Comparison of ENCODE assay signal across 21 mouse cellular contexts in the genomic region with DNA sequence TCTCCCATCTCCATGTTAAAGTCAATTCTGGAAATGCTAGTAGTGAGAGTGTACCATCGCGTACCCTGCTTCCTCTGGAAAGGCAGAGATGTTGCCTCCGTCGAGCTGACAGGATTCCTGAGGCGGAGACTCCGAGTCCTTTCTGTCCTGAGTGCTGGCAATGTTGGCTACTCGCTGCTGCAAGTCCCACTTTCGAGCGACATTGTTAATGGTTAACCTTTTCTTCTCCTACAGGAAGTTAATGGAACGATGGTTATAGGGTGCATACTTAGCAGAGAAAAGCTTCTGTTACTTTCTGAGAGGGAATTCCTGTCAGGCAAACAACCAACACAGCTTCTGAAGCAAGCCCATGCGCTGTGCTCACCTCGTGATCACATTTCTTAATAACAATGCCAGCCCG.
DNase-seq lines count a peak whose midpoint lies in the region; ATAC-seq lines count a peak whose summit lies in the region.
"Had no signal": no experiment of that assay in that cellular context is flagged by ENCODE, and none has a peak within 500 bp of the region (broad histone marks: within the 10 kb centered on the region; RNA-seq: fewer than 3 reads in every experiment).

No protein-coding gene starts in this region.

- H3K27ac ChIP-seq in kidney, embryonic 14.5 days (ENCODE audit: low read depth, low read length): no peak overlapping the region
- H3K27ac ChIP-seq in kidney, embryonic 16.5 days (ENCODE audit: low read length): no peak overlapping the region
- H3K27ac ChIP-seq: gastrocnemius, adult 2 months; hindbrain, embryonic 12.5 days; limb, embryonic 12.5 days; midbrain, embryonic 15.5 days; neural tube, embryonic 13.5 days had no signal

- intact Hi-C loops in left cerebral cortex, postnatal 25 days (cut with DNase I): loop anchor here (5.0 kb wide), 1 partner anchor 67 kb away; no protein-coding TSS in a partner anchor

- H3K27me3 ChIP-seq in kidney, embryonic 14.5 days (ENCODE audit: control insufficient read depth, insufficient read depth, low read length): no peaks in the 10 kb centered on the region
- H3K27me3 ChIP-seq in kidney, embryonic 16.5 days (ENCODE audit: insufficient read depth, low read length): no peaks in the 10 kb centered on the region
- H3K27me3 ChIP-seq: heart, embryonic 12.5 days; hindbrain, embryonic 12.5 days; limb, embryonic 12.5 days; midbrain, embryonic 15.5 days; neural tube, embryonic 13.5 days had no signal

- no peak overlapping the region for H3K4me3 ChIP-seq in kidney, embryonic 14.5 days (ENCODE audit: low read length)
- H3K4me3 ChIP-seq in kidney, embryonic 16.5 days (ENCODE audit: low read length): no peak overlapping the region
- H3K4me3 ChIP-seq: gastrocnemius, adult 2 months; heart, embryonic 12.5 days; hindbrain, embryonic 12.5 days; limb, embryonic 12.5 days; midbrain, embryonic 15.5 days; neural tube, embryonic 13.5 days had no signal

- H3K9ac ChIP-seq in kidney, embryonic 14.5 days (ENCODE audit: low read depth, low read length): no peak overlapping the region
- H3K9ac ChIP-seq in kidney, embryonic 16.5 days (replicated peaks; ENCODE audit: low read length): no peak overlapping the region
- H3K9ac ChIP-seq: heart, embryonic 12.5 days; hindbrain, embryonic 12.5 days; limb, embryonic 12.5 days; midbrain, embryonic 15.5 days; neural tube, embryonic 13.5 days had no signal

- ATAC-seq in kidney, embryonic 14.5 days (ENCODE audit: low FRiP score, low TSS enrichment): no peak
- peak; percentile 19; the same call in 1 of the 2 replicates for ATAC-seq in kidney, embryonic 16.5 days (ENCODE audit: low FRiP score, low TSS enrichment)
- ATAC-seq: forebrain, embryonic 14.5 days; midbrain, embryonic 15.5 days had no signal

- H3K4me1 ChIP-seq in kidney, embryonic 14.5 days (ENCODE audit: control insufficient read depth, insufficient read depth, low read length): no peaks in the 10 kb centered on the region
- H3K4me1 ChIP-seq in kidney, embryonic 16.5 days (ENCODE audit: insufficient read depth, low read length): no peaks in the 10 kb centered on the region
- H3K4me1 ChIP-seq: heart, embryonic 12.5 days; hindbrain, embryonic 12.5 days; midbrain, embryonic 15.5 days; neural tube, embryonic 13.5 days had no signal

- peak; percentile 12 for DNase-seq in kidney, adult 11 months
- DNase-seq in lung, postnatal 25 days (ENCODE audit: low spot score): peak; percentile 11
- DNase-seq in lung, postnatal 10 days: no peak
- DNase-seq in kidney, postnatal 4 days: peak; percentile 20 to 34
- DNase-seq in left cerebral cortex, postnatal 25 days (ENCODE audit: low spot score in 2 of 2): no peak
- DNase-seq in urinary bladder, postnatal 10 days (ENCODE audit: low spot score): no peak
- DNase-seq: adrenal gland, postnatal 25 days; cerebellum, adult 9-10 months; gastrocnemius, adult 2 months; retina, postnatal 1 day; thymus, adult 18-20 months; thymus, postnatal 36 days had no signal

- H3K9me3 ChIP-seq in kidney, embryonic 14.5 days (ENCODE audit: control insufficient read depth, low read length): no peaks in the 10 kb centered on the region
- H3K9me3 ChIP-seq in kidney, embryonic 16.5 days (ENCODE audit: low read length): no peaks in the 10 kb centered on the region
- H3K9me3 ChIP-seq: heart, embryonic 12.5 days; hindbrain, embryonic 12.5 days; limb, embryonic 12.5 days; midbrain, embryonic 15.5 days; neural tube, embryonic 13.5 days had no signal

- no peaks in the 10 kb centered on the region; the same call in 1 of the 2 replicates for H3K36me3 ChIP-seq in kidney, embryonic 14.5 days (ENCODE audit: control insufficient read depth, insufficient read depth, low read length)
- H3K36me3 ChIP-seq in kidney, embryonic 16.5 days (ENCODE audit: insufficient read depth, low read length): peaks cover 2% of the 10 kb centered on the region; the same call in 1 of the 2 replicates
- H3K36me3 ChIP-seq: heart, embryonic 12.5 days had no signal

- H3K4me2 ChIP-seq in kidney, embryonic 14.5 days (replicated peaks; ENCODE audit: low read depth, low read length): no peak overlapping the region
- no peak overlapping the region for H3K4me2 ChIP-seq in kidney, embryonic 16.5 days (replicated peaks; ENCODE audit: low read depth, low read length)
- H3K4me2 ChIP-seq: heart, embryonic 12.5 days; hindbrain, embryonic 12.5 days; limb, embryonic 12.5 days; liver, embryonic 11.5 days; midbrain, embryonic 15.5 days; neural tube, embryonic 13.5 days had no signal

- 54% methylated on average over 13 of the region's 13 CpGs for WGBS in kidney, embryonic 14.5 days
- 48% methylated on average over 13 of the region's 13 CpGs for WGBS in kidney, embryonic 16.5 days

Comparison
In these comparisons a context has a peak if more than half of its experiments do, and no peak if none do; other contexts are left out.
1. DNase-seq: peak in kidney, adult 11 months (single experiment), lung, postnatal 25 days (single experiment) and kidney, postnatal 4 days (2 of 2); none in lung, postnatal 10 days (single experiment), left cerebral cortex, postnatal 25 days (0 of 2) and urinary bladder, postnatal 10 days (single experiment).